Mouse (Mus musculus) small intestine, adult 2 months (tissue): ENCODE results near the gene Hras. TPM values are rescaled to one million over a fixed set of nuclear protein-coding genes. Genes with fewer than 3 reads are reported as not detected.
A peak's percentile ranks its signal among the peaks of the same experiment; 100 is the strongest.

Source experiments
- H3K27ac ChIP-seq: fragments of 200-500 bp; 2 replicates; pipeline ENCODE4 v1.5.1; 2012; ENCODE audit warnings: low read depth, low read length, control low read depth, inconsistent platforms; ENCODE audit not compliant: insufficient read depth
- H3K27me3 ChIP-seq: fragments of 200-500 bp; 2 replicates; pipeline ENCODE4 v1.6.1; 2012; ENCODE audit warnings: mild to moderate bottlenecking, moderate library complexity, low read length, inconsistent platforms; ENCODE audit not compliant: control insufficient read depth, insufficient read depth
- H3K36me3 ChIP-seq: fragments of 200-500 bp; 2 replicates; pipeline ENCODE4 v1.6.1; 2012; ENCODE audit warnings: mild to moderate bottlenecking, low read length, control low read depth, inconsistent platforms; ENCODE audit not compliant: control insufficient read depth, insufficient read depth
- H3K4me1 ChIP-seq: fragments of 200-500 bp; 2 replicates; pipeline ENCODE4 v1.6.1; 2012; ENCODE audit warnings: low read length, inconsistent platforms, mixed read lengths; ENCODE audit not compliant: control insufficient read depth, insufficient read depth, insufficient read length
- H3K4me3 ChIP-seq: fragments of 200-500 bp; 2 replicates; pipeline ENCODE4 v1.5.1; 2012; ENCODE audit warnings: low read depth, mild to moderate bottlenecking, control low read depth, inconsistent platforms, low read length, moderate library complexity
- CTCF ChIP-seq: fragments of 200-500 bp; IDR thresholded peaks from 2 replicates; pipeline ENCODE4 v1.5.1; 2012; ENCODE audit warnings: low read depth, mild to moderate bottlenecking, control low read depth, inconsistent platforms, low read length, moderate library complexity, mixed read lengths; ENCODE audit not compliant: insufficient replicate concordance, insufficient read length; ENCODE audit errors: extremely low read depth
- POLR2A ChIP-seq: fragments of 200-500 bp; IDR thresholded peaks from 2 replicates; pipeline ENCODE4 v1.6.1; 2012; ENCODE audit warnings: low read depth, mild to moderate bottlenecking, control low read depth, inconsistent platforms, low read length, moderate library complexity
- whole genome bisulfite sequencing: fragments of 180-500 bp; shearing (Covaris S2); methylation state at CpG from one replicate; pipeline ENCODE4 v1.1.7; 2018; 5-methylcytosine and 5-hydroxymethylcytosine counted together
- polyA plus RNA-seq: library from polyadenylated mRNA; depleted of rRNA; stranded (reverse); fragments of >200 nt; gene quantifications from 2 replicates; pipeline ENCODE4 v1.2.3, GENCODE M21; 2012; rRNA removed

Hras gene
- polyA plus RNA-seq, 1 experiment, result 67.1 TPM

GRCm38 (mm10) chr7:141145403-141145802 is 48.4 kb downstream of the Hras start:
- Histone ChIP-seq H3K27me3 (no peaks in the 10 kb centered on the region), H3K4me3 (no peak overlapping the region), H3K36me3 (peaks cover 20% of the 10 kb centered on the region), H3K27ac (no peak overlapping the region), H3K4me1 (no peaks in the 10 kb centered on the region)
- 63% methylated on average over 1 of the region's 1 CpGs for WGBS
- no peak for TF ChIP-seq POLR2A
- no peak for TF ChIP-seq CTCF

DNA sequence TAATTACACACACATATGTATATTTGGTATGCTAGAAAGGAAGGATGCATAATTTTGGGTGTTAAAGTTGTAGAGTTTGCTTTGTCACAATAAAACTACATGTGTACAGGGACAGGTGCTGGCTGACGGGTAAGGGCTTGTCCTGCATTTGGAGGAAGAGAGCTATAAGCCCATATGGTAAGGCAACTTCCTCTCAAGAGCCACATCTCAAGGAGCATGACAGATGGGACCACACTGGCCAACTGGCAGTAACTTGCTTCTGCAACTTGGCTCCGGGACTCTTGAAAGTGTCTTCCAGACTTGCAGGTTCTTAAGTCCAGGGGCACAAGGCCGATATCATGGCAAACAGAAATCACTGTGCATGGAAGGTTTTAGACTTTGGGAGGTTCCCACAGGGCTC is 49.2 kb downstream of the Hras start:
- H3K36me3 ChIP-seq, result peaks cover 22% of the 10 kb centered on the region
- H3K27ac ChIP-seq, result no peak overlapping the region
- no peaks in the 10 kb centered on the region for H3K4me1 ChIP-seq
- WGBS, result 86% methylated on average over 3 of the region's 3 CpGs
- no peak overlapping the region for H3K4me3 ChIP-seq
- no peaks in the 10 kb centered on the region for H3K27me3 ChIP-seq
- TF ChIP-seq CTCF, result no peak
- TF ChIP-seq POLR2A, result no peak

DNA sequence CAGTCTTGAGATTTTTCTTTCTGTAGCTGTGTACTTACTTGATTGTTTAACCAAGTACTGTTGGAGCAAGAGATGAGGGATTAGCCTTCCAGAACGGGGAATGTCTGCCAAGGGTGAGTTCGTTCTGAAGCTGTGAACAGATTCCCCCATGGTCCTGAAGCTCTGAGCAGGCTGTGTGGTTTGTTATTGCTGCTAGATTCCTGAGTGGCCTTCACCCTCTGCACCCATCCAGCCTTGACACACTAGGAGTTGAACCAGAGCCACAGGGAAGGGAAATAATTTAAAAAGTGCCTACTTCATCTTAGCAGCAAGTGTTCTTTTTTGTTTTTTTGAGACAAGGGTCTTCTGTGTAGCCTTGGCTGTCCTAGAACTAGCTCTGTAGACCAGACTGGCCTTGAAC is 49.9 kb downstream of the Hras start:
- Histone ChIP-seq H3K36me3 (peaks cover 19% of the 10 kb centered on the region), H3K4me1 (no peaks in the 10 kb centered on the region), H3K27ac (no peak overlapping the region), H3K27me3 (no peaks in the 10 kb centered on the region), H3K4me3 (no peak overlapping the region)
- TF ChIP-seq CTCF (no peak), POLR2A (no peak)
- WGBS, result 87% methylated on average over 2 of the region's 2 CpGs

DNA sequence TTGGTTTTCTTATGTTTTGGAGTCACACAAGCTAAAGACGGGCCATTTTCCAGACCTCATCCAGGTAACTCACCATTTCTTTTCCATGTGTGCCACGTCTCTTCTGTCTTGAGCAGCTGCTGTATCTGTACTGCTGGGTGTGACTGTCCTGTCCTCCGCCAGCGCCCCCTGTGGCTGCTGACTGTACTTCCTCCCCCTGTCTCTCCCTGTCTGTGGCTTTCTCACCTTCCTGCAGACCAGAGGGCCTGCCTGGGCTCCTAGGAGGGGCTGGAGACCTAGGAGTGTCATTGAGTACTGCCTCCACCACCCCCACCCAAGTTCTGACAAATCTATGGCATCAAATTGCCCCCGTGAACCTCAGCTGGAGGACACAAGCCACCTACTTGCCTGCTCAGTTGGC is 50.7 kb downstream of the Hras start:
- no peak for TF ChIP-seq POLR2A
- peak; percentile 57; the same call in 1 of the 2 replicates for TF ChIP-seq CTCF
- H3K36me3 ChIP-seq, result peaks cover 18% of the 10 kb centered on the region
- H3K4me3 ChIP-seq, result no peak overlapping the region
- no peaks in the 10 kb centered on the region for H3K4me1 ChIP-seq
- no peak overlapping the region for H3K27ac ChIP-seq
- H3K27me3 ChIP-seq, result no peaks in the 10 kb centered on the region
- WGBS, result 47% methylated on average over 5 of the region's 5 CpGs

DNA sequence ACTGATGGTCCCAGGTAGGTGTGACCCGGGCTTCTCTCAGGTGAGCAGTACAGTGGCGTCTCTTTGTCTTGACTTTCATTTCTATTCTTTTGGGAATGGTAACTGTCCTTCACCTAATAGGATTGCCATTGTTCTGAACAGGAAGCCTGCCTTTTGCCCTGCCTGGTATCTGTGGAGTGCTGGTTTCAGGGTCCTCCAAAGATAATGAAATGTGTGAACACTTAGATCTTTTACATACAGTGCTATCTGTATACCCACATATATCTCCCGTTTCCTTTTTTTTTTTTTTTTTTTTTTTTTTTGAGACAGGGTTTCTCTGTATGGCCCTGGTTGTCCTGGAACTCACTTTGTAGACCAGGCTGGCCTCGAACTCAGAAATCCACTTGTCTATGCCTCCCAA is 52.5 kb downstream of the Hras start:
- H3K4me3 ChIP-seq, result no peak overlapping the region
- WGBS, result 93% methylated on average over 4 of the region's 4 CpGs

More for the DNA sequence above, 52.5 kb downstream of the Hras start:
- Histone ChIP-seq H3K36me3 (peaks cover 28% of the 10 kb centered on the region), H3K4me1 (no peaks in the 10 kb centered on the region), H3K27me3 (no peaks in the 10 kb centered on the region), H3K27ac (no peak overlapping the region)
- no peak for TF ChIP-seq POLR2A
- TF ChIP-seq CTCF, result no peak

Other genes with a start within 250 kb of the Hras start
- 0.56 and 0.87 TPM in 2 replicates for gene Ifitm5, start 243.7 kb downstream of the Hras start, polyA plus RNA-seq
- 1.1 TPM in 1 of 2 replicates, not detected in the other for gene Gm45717, start 238.1 kb downstream of the Hras start, polyA plus RNA-seq
- gene Ifitm2, start 238.0 kb downstream of the Hras start, polyA plus RNA-seq, result 263 and 363 TPM in 2 replicates
- 107 and 120 TPM in 2 replicates for gene Ifitm1, start 226.8 kb downstream of the Hras start, polyA plus RNA-seq
- 101 and 147 TPM in 2 replicates for gene Ifitm3, start 183.2 kb downstream of the Hras start, polyA plus RNA-seq
- gene Ifitm6, start 176.1 kb downstream of the Hras start, polyA plus RNA-seq, result 2.5 and 3.1 TPM in 2 replicates
- gene Gm17387, start 164.9 kb downstream of the Hras start, polyA plus RNA-seq, result not detected in 2 replicates
- 5.4 and 15.8 TPM in 2 replicates for gene B4galnt4, start 132.9 kb downstream of the Hras start, polyA plus RNA-seq
- 87.5 and 236 TPM in 2 replicates for gene Pkp3, start 115.8 kb downstream of the Hras start, polyA plus RNA-seq
- gene Sigirr, start 93.4 kb downstream of the Hras start, polyA plus RNA-seq, result 19.8 and 38.3 TPM in 2 replicates
- 38.2 and 74.3 TPM in 2 replicates for gene Ano9, start 76.2 kb downstream of the Hras start, polyA plus RNA-seq
- gene Ptdss2, start 71.6 kb downstream of the Hras start, polyA plus RNA-seq, result 17.5 and 26.3 TPM in 2 replicates
- gene Rnh1, start 21.1 kb downstream of the Hras start, polyA plus RNA-seq, result 113 and 162 TPM in 2 replicates
- gene Lrrc56, start 152 bp upstream of the Hras start, polyA plus RNA-seq, result 4.0 and 7.4 TPM in 2 replicates
- gene Lmntd2, start 20.1 kb upstream of the Hras start, polyA plus RNA-seq, result 4.9 and 8.1 TPM in 2 replicates
- gene Rassf7, start 21.9 kb upstream of the Hras start, polyA plus RNA-seq, result 115 and 258 TPM in 2 replicates
- gene Phrf1, start 34.8 kb upstream of the Hras start, polyA plus RNA-seq, result 21.3 and 34.2 TPM in 2 replicates
- 91.6 and 484 TPM in 2 replicates for gene Irf7, start 72.5 kb upstream of the Hras start, polyA plus RNA-seq
- gene Cdhr5, start 82.8 kb upstream of the Hras start, polyA plus RNA-seq, result 536 and 1,345 TPM in 2 replicates
- gene Sct, start 85.1 kb upstream of the Hras start, polyA plus RNA-seq, result 337 and 777 TPM in 2 replicates
- 0.04 and 0.30 TPM in 2 replicates for gene Drd4, start 98.0 kb upstream of the Hras start, polyA plus RNA-seq
- 14.7 and 26.0 TPM in 2 replicates for gene Deaf1, start 133.7 kb upstream of the Hras start, polyA plus RNA-seq
- gene Tmem80, start 133.7 kb upstream of the Hras start, polyA plus RNA-seq, result 11.1 and 23.7 TPM in 2 replicates
- gene Eps8l2, start 144.9 kb upstream of the Hras start, polyA plus RNA-seq, result 279 and 528 TPM in 2 replicates
- gene Taldo1, start 198.2 kb upstream of the Hras start, polyA plus RNA-seq, result 191 and 473 TPM in 2 replicates
- gene Gatd1, start 220.1 kb upstream of the Hras start, polyA plus RNA-seq, result 23.8 and 48.4 TPM in 2 replicates
- gene Cend1, start 235.5 kb upstream of the Hras start, polyA plus RNA-seq, result 0.84 and 1.0 TPM in 2 replicates
- gene Slc25a22, start 243.9 kb upstream of the Hras start, polyA plus RNA-seq, result 104 and 488 TPM in 2 replicates